Mouse (Mus musculus): ENCODE data around the gene Baiap2.

DNA sequence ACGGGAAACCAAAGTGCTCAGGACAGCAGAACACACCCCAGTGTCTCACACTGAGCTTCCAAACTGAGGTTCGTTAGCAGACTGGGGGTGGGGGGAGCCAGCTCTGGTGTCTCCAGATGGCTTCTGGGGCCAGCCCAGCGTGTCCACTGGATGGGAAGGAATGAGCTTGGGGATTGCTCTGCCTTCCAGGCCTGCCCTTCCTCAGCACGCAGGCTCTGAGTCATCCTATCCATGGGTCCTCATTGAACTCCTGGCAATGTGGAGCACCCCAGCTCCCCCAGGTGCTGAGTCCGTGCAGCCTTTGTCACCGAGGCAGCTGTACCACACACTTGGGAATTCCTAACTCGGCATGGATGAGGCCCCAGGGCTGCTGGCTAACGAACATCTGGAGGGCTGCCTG, 79.7 kb downstream of the Baiap2 start:
- TF ChIP-seq CTCF (IDR thresholded peaks at IDR 0.05; ENCODE audit: low read depth, low read length) = no peak
- TF ChIP-seq POLR2A (IDR thresholded peaks at IDR 0.05; ENCODE audit: extremely low read depth, insufficient read depth, low read length) = no peak
